Comparison of ENCODE assay signal across 8 mouse cellular contexts in genomic region chr7:81345447-81346170, GRCm38 (mm10). TPM values are rescaled to one million over a fixed set of nuclear protein-coding genes. Genes with fewer than 3 reads are reported as not detected.
DNase-seq lines count a peak whose midpoint lies in the region; ATAC-seq and TF ChIP-seq lines count a peak whose summit lies in the region.

No protein-coding gene starts in this region.

- H3K4me3 ChIP-seq in thymus, adult 2 months (ENCODE audit: control insufficient read depth, insufficient read depth, low read length): peak overlapping the region; percentile 34
- H3K4me3 ChIP-seq in liver, embryonic 13.5 days (replicated peaks): peak overlapping the region; percentile 80

- H3K27ac ChIP-seq in thymus, adult 2 months (ENCODE audit: control insufficient read depth, insufficient read depth, low read length): peak overlapping the region; percentile 47; the same call in 1 of the 2 replicates
- H3K27ac ChIP-seq in liver, embryonic 13.5 days: peak overlapping the region; percentile 39; the same call in 1 of the 2 replicates

- H3K27me3 ChIP-seq in thymus, adult 2 months (ENCODE audit: control insufficient read depth, insufficient read depth, low read length): no peaks in the 10 kb centered on the region
- peaks cover 4% of the 10 kb centered on the region; the same call in 1 of the 2 replicates for H3K27me3 ChIP-seq in liver, embryonic 13.5 days

- peak overlapping the region; percentile 93 for H3K9ac ChIP-seq in liver, embryonic 13.5 days

- DNase-seq in adrenal gland, adult (ENCODE audit: inconsistent age in 2 of 2, low spot score in 1 of 2): peak; percentile 46 to 68
- no peak for DNase-seq in adrenal gland, postnatal 25 days
- no peak for DNase-seq in thymus, adult 2 months
- no peak for DNase-seq in thymus, postnatal 0 days (ENCODE audit: low spot score)
- DNase-seq in liver, embryonic 13.5 days: no peak
- no peak for DNase-seq in right cerebral cortex, postnatal 10 days (ENCODE audit: low spot score in 2 of 2)
- no peak for DNase-seq in layer of hippocampus, postnatal 10 days (ENCODE audit: low spot score in 2 of 2)
- DNase-seq in urinary bladder, adult 18-20 months (ENCODE audit: low spot score in 2 of 2): no peak

- no peak; the same call in 1 of the 2 replicates for TF ChIP-seq POLR2A in thymus, adult 2 months (IDR thresholded peaks at IDR 0.05; ENCODE audit: control insufficient read depth, extremely low read depth, insufficient read depth, low read length, poor library complexity)

- no peaks in the 10 kb centered on the region for H3K9me3 ChIP-seq in liver, embryonic 13.5 days (replicated peaks)

- ATAC-seq in liver, embryonic 13.5 days (ENCODE audit: low read depth): no peak

- WGBS in thymus, adult 2 months: 63% methylated on average over 15 of the region's 15 CpGs
- WGBS in liver, embryonic 13.5 days (ENCODE audit: insufficient replicate concordance): 55% methylated on average over 15 of the region's 15 CpGs

- TF ChIP-seq CTCF in thymus, adult 2 months (IDR thresholded peaks at IDR 0.05; ENCODE audit: borderline replicate concordance, control insufficient read depth, extremely low read depth, insufficient read depth, low read length, poor library complexity): no peak

- H3K4me2 ChIP-seq in liver, embryonic 13.5 days: peak overlapping the region; percentile 93

- H3K36me3 ChIP-seq in thymus, adult 2 months (ENCODE audit: control insufficient read depth, insufficient read depth, low read length): peaks cover 18% of the 10 kb centered on the region
- peaks cover 36% of the 10 kb centered on the region for H3K36me3 ChIP-seq in liver, embryonic 13.5 days

- H3K4me1 ChIP-seq in thymus, adult 2 months (replicated peaks; ENCODE audit: control insufficient read depth, insufficient read depth, low read length): peaks cover 20% of the 10 kb centered on the region
- peaks cover 36% of the 10 kb centered on the region for H3K4me1 ChIP-seq in liver, embryonic 13.5 days (replicated peaks)

RNA-seq across cellular contexts. Expression of gene Rps17, which starts 0.6 kb away (rescaled TPM):
- total RNA-seq in adrenal gland, postnatal 25 days (2021): 1,081 and 1,170 TPM in 2 replicates
- 1,451 and 1,758 TPM in 2 replicates for polyA plus RNA-seq in thymus, adult 2 months (2012; rRNA removed)
- 1,759 and 1,761 TPM in 2 replicates for polyA plus RNA-seq in thymus, postnatal 0 days (2015; fragmentation: Nextera tagmentation; extraction: Ambion mirVana)
- polyA plus RNA-seq in liver, embryonic 13.5 days (2015; fragmentation: Nextera tagmentation; extraction: Ambion mirVana): 979 and 995 TPM in 2 replicates
- 100 to 1,000 TPM; 682 to 705 TPM for total RNA-seq in layer of hippocampus, postnatal 10 days (2021)

Comparison
In these comparisons a context has a peak if more than half of its experiments do, and no peak if none do; other contexts are left out.
1. DNase-seq: peak in adrenal gland, adult (2 of 2); none in adrenal gland, postnatal 25 days (single experiment), thymus, adult 2 months (single experiment), thymus, postnatal 0 days (single experiment), liver, embryonic 13.5 days (single experiment), right cerebral cortex, postnatal 10 days (0 of 2), layer of hippocampus, postnatal 10 days (0 of 2) and urinary bladder, adult 18-20 months (0 of 2).